Mouse (Mus musculus): Measurements from ENCODE around the gene Trmo. TPM values are rescaled to one million over a fixed set of nuclear protein-coding genes. Genes with fewer than 3 reads are reported as not detected.

The Trmo gene
- polyA plus RNA-seq, 1 experiment from 2014 or later, result 8.6 TPM

DNA sequence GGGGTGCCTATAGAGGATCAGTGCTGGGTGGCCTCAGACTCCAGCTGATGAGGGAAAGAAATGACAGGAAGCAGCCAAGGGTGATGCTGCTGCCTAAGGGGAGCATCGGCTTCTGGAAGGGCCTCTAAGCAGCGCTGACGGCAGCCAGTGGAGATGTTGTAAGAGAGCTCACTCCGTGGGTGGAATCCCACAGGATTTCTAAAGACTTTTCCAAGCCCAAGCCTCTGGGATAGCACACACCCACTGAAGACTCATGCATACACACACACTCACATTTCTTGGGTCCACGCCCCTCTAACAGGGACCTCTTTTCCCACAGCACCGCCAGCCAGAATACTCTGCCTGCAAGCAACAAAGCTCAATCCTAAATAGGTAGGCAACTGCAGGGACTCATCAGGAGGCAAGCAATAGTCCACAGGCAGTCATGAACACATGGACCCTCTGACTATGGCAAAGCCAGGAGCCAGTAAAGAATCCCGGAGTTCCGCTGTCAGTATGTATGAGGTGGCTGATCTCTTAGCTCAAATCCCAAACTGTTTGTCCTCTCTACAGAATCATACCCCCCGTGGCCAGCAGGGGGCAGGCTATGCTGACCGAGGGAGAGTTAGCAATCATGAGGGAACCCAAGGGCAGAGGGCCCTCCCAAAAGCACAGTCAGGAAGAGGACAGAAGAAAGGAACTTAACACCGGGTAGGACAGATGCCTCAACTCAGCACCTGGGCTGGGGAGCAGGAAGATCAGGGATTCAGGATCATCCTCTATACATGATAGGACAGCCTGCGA lies 32.7 kb downstream of the Trmo start:
- WGBS, result 52% methylated on average over 12 of the region's 12 CpGs
- Histone ChIP-seq H3K4me1 (replicated peaks; ENCODE audit: control insufficient read depth, insufficient read depth, low read length) (no peaks in the 10 kb centered on the region), H3K4me3 (replicated peaks; ENCODE audit: low read length) (no peak overlapping the region), H3K9ac (no peak overlapping the region), H3K9me3 (ENCODE audit: control insufficient read depth, low read length) (no peaks in the 10 kb centered on the region), H3K27ac (no peak overlapping the region), H3K36me3 (replicated peaks; ENCODE audit: control insufficient read depth, insufficient read depth) (no peaks in the 10 kb centered on the region), H3K4me2 (replicated peaks) (no peak overlapping the region), H3K27me3 (ENCODE audit: control insufficient read depth, insufficient read depth, low read length) (peaks cover 31% of the 10 kb centered on the region)
- ATAC-seq (ENCODE audit: low FRiP score) (no peak), DNase-seq (ENCODE audit: low spot score) (peak; percentile 48)

- H3K4me2 ChIP-seq (replicated peaks), result no peak overlapping the region
- H3K9me3 ChIP-seq (ENCODE audit: control insufficient read depth, low read length), result no peaks in the 10 kb centered on the region
- no peaks in the 10 kb centered on the region for H3K36me3 ChIP-seq (replicated peaks; ENCODE audit: control insufficient read depth, insufficient read depth)
- H3K27me3 ChIP-seq (ENCODE audit: control insufficient read depth, insufficient read depth, low read length), result peaks cover 63% of the 10 kb centered on the region
- no peak overlapping the region for H3K27ac ChIP-seq
- WGBS, result 6% methylated on average over 10 of the region's 10 CpGs
- ATAC-seq (ENCODE audit: low FRiP score) (no peak), DNase-seq (ENCODE audit: low spot score) (no peak)
- no peak overlapping the region for H3K9ac ChIP-seq
- H3K4me3 ChIP-seq (replicated peaks; ENCODE audit: low read length), result no peak overlapping the region
- no peaks in the 10 kb centered on the region for H3K4me1 ChIP-seq (replicated peaks; ENCODE audit: control insufficient read depth, insufficient read depth, low read length)
Observed at GRCm38 (mm10) chr4:46353045-46353444, 36.2 kb downstream of the Trmo start.

- no peaks in the 10 kb centered on the region for H3K9me3 ChIP-seq (ENCODE audit: control insufficient read depth, low read length)
Observed at GRCm38 (mm10) chr4:46349530-46349929, 39.7 kb downstream of the Trmo start.

DNA sequence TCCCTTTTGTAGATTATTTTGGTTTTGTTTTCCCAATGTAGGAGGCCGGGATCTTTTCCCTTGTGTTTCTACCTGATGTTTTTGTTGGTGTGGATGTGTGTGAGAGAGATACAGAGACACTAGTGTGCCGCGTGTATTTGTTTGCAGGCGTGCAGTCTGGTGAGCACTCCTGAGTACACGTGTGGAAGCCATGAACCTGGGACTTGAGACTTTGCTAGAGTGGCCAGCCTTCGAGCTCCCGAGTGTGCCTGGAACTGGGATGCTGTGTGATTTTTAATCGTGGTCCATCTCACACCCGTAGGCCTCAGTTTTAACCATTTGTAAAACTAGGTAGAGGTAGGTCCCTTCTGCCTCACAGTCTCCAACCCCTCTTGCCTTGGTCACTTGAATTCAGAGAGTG lies 40.3 kb downstream of the Trmo start:
- Histone ChIP-seq H3K9ac (no peak overlapping the region), H3K4me3 (replicated peaks; ENCODE audit: low read length) (no peak overlapping the region), H3K4me2 (replicated peaks) (no peak overlapping the region), H3K27ac (no peak overlapping the region), H3K27me3 (ENCODE audit: control insufficient read depth, insufficient read depth, low read length) (peaks cover 93% of the 10 kb centered on the region), H3K36me3 (replicated peaks; ENCODE audit: control insufficient read depth, insufficient read depth) (no peaks in the 10 kb centered on the region), H3K4me1 (replicated peaks; ENCODE audit: control insufficient read depth, insufficient read depth, low read length) (no peaks in the 10 kb centered on the region; the same call in 1 of the 2 replicates), H3K9me3 (ENCODE audit: control insufficient read depth, low read length) (no peaks in the 10 kb centered on the region)
- ATAC-seq (ENCODE audit: low FRiP score) (no peak), DNase-seq (ENCODE audit: low spot score) (no peak)
- 24% methylated on average over 9 of the region's 9 CpGs for WGBS

More at GRCm38 (mm10) chr4:46349530-46349929, 39.7 kb downstream of the Trmo start:
- DNase-seq (ENCODE audit: low spot score), result no peak
- no peak for ATAC-seq (ENCODE audit: low FRiP score)
- Histone ChIP-seq H3K36me3 (replicated peaks; ENCODE audit: control insufficient read depth, insufficient read depth) (no peaks in the 10 kb centered on the region), H3K9ac (no peak overlapping the region), H3K4me1 (replicated peaks; ENCODE audit: control insufficient read depth, insufficient read depth, low read length) (no peaks in the 10 kb centered on the region), H3K27me3 (ENCODE audit: control insufficient read depth, insufficient read depth, low read length) (peaks cover 87% of the 10 kb centered on the region), H3K27ac (no peak overlapping the region), H3K4me3 (replicated peaks; ENCODE audit: low read length) (no peak overlapping the region), H3K4me2 (replicated peaks) (no peak overlapping the region)
- 42% methylated on average over 5 of the region's 5 CpGs for WGBS

DNA sequence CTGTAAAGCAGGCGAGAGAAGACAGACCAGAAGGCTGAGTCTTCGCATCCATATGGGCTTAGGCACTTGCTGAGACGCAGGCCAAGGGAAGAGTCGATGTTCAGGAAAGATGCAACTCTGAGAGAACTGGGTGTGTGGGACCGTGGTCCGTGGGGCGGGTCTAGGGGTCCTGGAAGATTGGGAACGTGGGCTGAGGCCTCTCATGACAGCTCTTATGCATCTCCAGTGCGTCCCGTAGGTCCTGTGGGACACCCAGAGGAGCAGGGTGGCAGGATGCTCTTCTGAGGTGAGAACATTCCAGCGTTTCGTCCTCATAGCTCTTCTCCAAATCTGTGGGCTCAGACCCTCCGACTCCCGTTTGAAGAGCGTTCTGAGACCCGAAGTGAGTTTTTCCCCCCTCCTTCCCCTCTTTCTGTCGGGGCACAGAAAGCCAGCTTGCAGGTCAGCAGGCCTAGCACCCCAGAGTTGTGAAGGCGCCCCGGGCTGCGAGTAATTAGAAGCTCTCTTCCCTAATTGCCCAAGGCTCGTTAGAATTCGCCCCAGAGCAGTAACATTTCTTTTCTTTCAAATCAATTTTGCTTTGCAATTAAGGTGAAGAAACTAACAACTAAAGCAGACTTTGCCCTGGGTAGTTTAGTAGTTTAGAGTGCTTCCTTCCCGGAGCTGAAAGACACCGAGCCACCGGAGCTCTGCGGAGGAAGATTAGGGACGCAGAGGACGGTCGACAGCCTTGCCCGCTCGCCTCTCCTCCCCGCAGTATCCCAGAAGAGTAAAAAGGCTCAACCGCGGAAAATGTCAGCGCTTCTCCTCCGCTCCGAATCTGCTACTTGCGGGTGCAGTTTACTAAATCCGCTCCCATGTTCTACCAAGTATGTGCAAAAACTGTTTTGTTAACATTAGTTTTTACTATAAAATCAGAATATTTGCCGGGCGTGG lies 41.4 kb downstream of the Trmo start:
- Histone ChIP-seq H3K9ac (no peak overlapping the region), H3K27me3 (ENCODE audit: control insufficient read depth, insufficient read depth, low read length) (peaks cover 97% of the 10 kb centered on the region), H3K9me3 (ENCODE audit: control insufficient read depth, low read length) (no peaks in the 10 kb centered on the region), H3K4me1 (replicated peaks; ENCODE audit: control insufficient read depth, insufficient read depth, low read length) (no peaks in the 10 kb centered on the region; the same call in 1 of the 2 replicates), H3K4me3 (replicated peaks; ENCODE audit: low read length) (no peak overlapping the region), H3K36me3 (replicated peaks; ENCODE audit: control insufficient read depth, insufficient read depth) (no peaks in the 10 kb centered on the region), H3K4me2 (replicated peaks) (no peak overlapping the region), H3K27ac (no peak overlapping the region)
- WGBS, result 4% methylated on average over 41 of the region's 41 CpGs
- DNase-seq (ENCODE audit: low spot score), result no peak
- ATAC-seq (ENCODE audit: low FRiP score), result no peak

GRCm38 (mm10) chr4:46347141-46347540 lies 42.1 kb downstream of the Trmo start:
- H3K36me3 ChIP-seq (replicated peaks; ENCODE audit: control insufficient read depth, insufficient read depth), result no peaks in the 10 kb centered on the region
- H3K9ac ChIP-seq, result no peak overlapping the region
- 8% methylated on average over 4 of the region's 4 CpGs for WGBS
- no peak for ATAC-seq (ENCODE audit: low FRiP score)
- H3K4me1 ChIP-seq (replicated peaks; ENCODE audit: control insufficient read depth, insufficient read depth, low read length), result no peaks in the 10 kb centered on the region; the same call in 1 of the 2 replicates
- H3K4me2 ChIP-seq (replicated peaks), result no peak overlapping the region
- H3K9me3 ChIP-seq (ENCODE audit: control insufficient read depth, low read length), result no peaks in the 10 kb centered on the region
- DNase-seq (ENCODE audit: low spot score), result no peak
- H3K27me3 ChIP-seq (ENCODE audit: control insufficient read depth, insufficient read depth, low read length), result peaks cover 99% of the 10 kb centered on the region
- no peak overlapping the region for H3K27ac ChIP-seq
- no peak overlapping the region for H3K4me3 ChIP-seq (replicated peaks; ENCODE audit: low read length)

GRCm38 (mm10) chr4:46346221-46346620 lies 43.0 kb downstream of the Trmo start:
- Histone ChIP-seq H3K9ac (no peak overlapping the region), H3K27me3 (ENCODE audit: control insufficient read depth, insufficient read depth, low read length) (peaks cover 99% of the 10 kb centered on the region), H3K4me2 (replicated peaks) (no peak overlapping the region), H3K36me3 (replicated peaks; ENCODE audit: control insufficient read depth, insufficient read depth) (no peaks in the 10 kb centered on the region), H3K27ac (no peak overlapping the region), H3K4me1 (replicated peaks; ENCODE audit: control insufficient read depth, insufficient read depth, low read length) (no peaks in the 10 kb centered on the region; the same call in 1 of the 2 replicates), H3K4me3 (replicated peaks; ENCODE audit: low read length) (no peak overlapping the region), H3K9me3 (ENCODE audit: control insufficient read depth, low read length) (no peaks in the 10 kb centered on the region)
- 26% methylated on average over 6 of the region's 6 CpGs for WGBS
- no peak for ATAC-seq (ENCODE audit: low FRiP score)
- DNase-seq (ENCODE audit: low spot score), result no peak

DNA sequence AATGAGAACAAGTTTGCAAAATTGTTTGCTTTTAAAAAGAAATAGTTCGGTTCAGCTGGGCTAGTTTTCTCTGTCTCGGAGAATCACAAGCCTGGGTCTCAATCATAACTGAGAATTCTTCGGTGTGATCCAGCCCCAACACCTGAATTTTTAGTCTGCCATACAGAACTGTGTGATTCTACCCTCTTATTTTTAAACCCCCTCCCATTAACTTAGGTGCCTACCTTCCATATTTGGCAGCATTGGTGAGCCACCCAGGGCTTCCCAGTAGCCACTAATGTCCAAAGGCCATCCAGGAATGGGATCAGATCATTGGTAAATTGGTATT lies 43.5 kb downstream of the Trmo start:
- no peak overlapping the region for H3K4me3 ChIP-seq (replicated peaks; ENCODE audit: low read length)
- 17% methylated on average over 3 of the region's 3 CpGs for WGBS
- H3K27me3 ChIP-seq (ENCODE audit: control insufficient read depth, insufficient read depth, low read length), result peaks cover 99% of the 10 kb centered on the region
- no peak for DNase-seq (ENCODE audit: low spot score)
- no peaks in the 10 kb centered on the region; the same call in 1 of the 2 replicates for H3K4me1 ChIP-seq (replicated peaks; ENCODE audit: control insufficient read depth, insufficient read depth, low read length)
- H3K27ac ChIP-seq, result no peak overlapping the region
- no peak for ATAC-seq (ENCODE audit: low FRiP score)
- no peaks in the 10 kb centered on the region for H3K9me3 ChIP-seq (ENCODE audit: control insufficient read depth, low read length)
- no peaks in the 10 kb centered on the region for H3K36me3 ChIP-seq (replicated peaks; ENCODE audit: control insufficient read depth, insufficient read depth)
- H3K4me2 ChIP-seq (replicated peaks), result no peak overlapping the region
- H3K9ac ChIP-seq, result no peak overlapping the region

- H3K4me1 ChIP-seq (replicated peaks; ENCODE audit: control insufficient read depth, insufficient read depth, low read length), result no peaks in the 10 kb centered on the region; the same call in 1 of the 2 replicates
- no peak overlapping the region for H3K9ac ChIP-seq
- 3% methylated on average over 67 of the region's 67 CpGs for WGBS
- no peak overlapping the region for H3K27ac ChIP-seq
- H3K4me3 ChIP-seq (replicated peaks; ENCODE audit: low read length), result peak overlapping the region; percentile 32
- no peaks in the 10 kb centered on the region for H3K36me3 ChIP-seq (replicated peaks; ENCODE audit: control insufficient read depth, insufficient read depth)
- no peak overlapping the region for H3K4me2 ChIP-seq (replicated peaks)
- peaks cover 99% of the 10 kb centered on the region for H3K27me3 ChIP-seq (ENCODE audit: control insufficient read depth, insufficient read depth, low read length)
- H3K9me3 ChIP-seq (ENCODE audit: control insufficient read depth, low read length), result no peaks in the 10 kb centered on the region
- ATAC-seq (ENCODE audit: low FRiP score) (no peak), DNase-seq (ENCODE audit: low spot score) (no peak)
Observed at GRCm38 (mm10) chr4:46345056-46345772, 44.0 kb downstream of the Trmo start.
